Mouse (Mus musculus) heart, adult 2 months (tissue): ENCODE measurements at regions not wholly inside any gene's neighbourhood (a gene's known extent, or its start where the extent isn't known, plus 50 kb on each side); places are given as distances from the start of the nearest gene placed in this dataset.

ENCODE experiments used
- DNase-seq, 2 experiments: peaks; one replicate each; pipeline ENCODE4 v3.0.0; 2021
- H3K27ac ChIP-seq: fragments of 200-600 bp; 2 replicates; pipeline ENCODE4 v1.8.1; 2022
- H3K27me3 ChIP-seq: fragments of 200-500 bp; 2 replicates; pipeline ENCODE4 v1.6.1; 2012; ENCODE audit warnings: mild to moderate bottlenecking, low read length, inconsistent platforms, mixed read lengths; ENCODE audit not compliant: control insufficient read depth, insufficient read depth
- H3K36me3 ChIP-seq: fragments of 200-500 bp; 2 replicates; pipeline ENCODE4 v1.6.1; 2012; ENCODE audit warnings: low read length, inconsistent platforms; ENCODE audit not compliant: control insufficient read depth, insufficient read depth
- H3K4me1 ChIP-seq: fragments of 200-500 bp; 2 replicates; pipeline ENCODE4 v1.6.1; 2011; ENCODE audit warnings: low read length; ENCODE audit not compliant: control insufficient read depth, insufficient read depth
- H3K4me3 ChIP-seq: fragments of 200-600 bp; 2 replicates; pipeline ENCODE4 v1.8.1; 2022
- H3K79me2 ChIP-seq: fragments of 200-500 bp; replicated peaks from 2 replicates; pipeline ENCODE4 v1.6.1; 2012; ENCODE audit warnings: mild to moderate bottlenecking, inconsistent platforms, low read length, moderate library complexity, mixed read lengths; ENCODE audit not compliant: control insufficient read depth, insufficient read depth
- H3K9ac ChIP-seq: fragments of 200-500 bp; 2 replicates; pipeline ENCODE4 v1.6.1; 2012; ENCODE audit warnings: low read depth, mild to moderate bottlenecking, control low read depth, inconsistent platforms, low read length, mixed read lengths
- CTCF ChIP-seq: fragments of 200-600 bp; IDR thresholded peaks from 2 replicates; pipeline ENCODE4 v1.8.1; 2022; ENCODE audit warnings: antibody characterized with exemption, mild to moderate bottlenecking, moderate library complexity
- EP300 ChIP-seq: fragments of 200-500 bp; IDR thresholded peaks from 2 replicates; pipeline ENCODE4 v1.6.1; 2011; ENCODE audit warnings: low read depth, low read length, control low read depth; ENCODE audit not compliant: insufficient read depth
- POLR2A ChIP-seq: fragments of 200-500 bp; IDR thresholded peaks from 2 replicates; pipeline ENCODE4 v1.6.1; 2011; ENCODE audit warnings: mild to moderate bottlenecking, low read depth, low read length, control low read depth; ENCODE audit not compliant: insufficient read depth
- WGBS: fragments of 180-500 bp; shearing (Covaris S2); methylation state at CpG from one replicate; pipeline ENCODE4 v1.1.7; 2018; 5-methylcytosine and 5-hydroxymethylcytosine counted together
- intact Hi-C: fragments of 180-260 bp; cut with DNase I; formaldehyde crosslinking; loops from one replicate; pipeline ENCODE4 v1.15.1; 2025

- no peaks in the 10 kb centered on the region for H3K4me1 ChIP-seq
- no peak overlapping the region for H3K27ac ChIP-seq
- DNase-seq: no peak
- H3K4me3 ChIP-seq: no peak overlapping the region
- H3K79me2 ChIP-seq: no peaks in the 10 kb centered on the region
- intact Hi-C loops: no loop called here
- no peaks in the 10 kb centered on the region for H3K27me3 ChIP-seq
- H3K36me3 ChIP-seq: no peaks in the 10 kb centered on the region
- H3K9ac ChIP-seq: no peak overlapping the region
- no peak for TF ChIP-seq EP300
- no peak for TF ChIP-seq CTCF
- no peak for TF ChIP-seq POLR2A
- WGBS: 45% methylated on average over 14 of the region's 14 CpGs
Measured at GRCm38 (mm10) chr19:53476768-53477547, 52.0 kb upstream of the Dusp5 start.

- WGBS: 46% methylated on average over 7 of the region's 7 CpGs
- no peak for DNase-seq
- H3K36me3 ChIP-seq: no peaks in the 10 kb centered on the region
- H3K27me3 ChIP-seq: no peaks in the 10 kb centered on the region
- TF ChIP-seq EP300: no peak
- TF ChIP-seq CTCF: no peak
- no peak for TF ChIP-seq POLR2A
- H3K9ac ChIP-seq: no peak overlapping the region
- H3K4me1 ChIP-seq: no peaks in the 10 kb centered on the region
- H3K79me2 ChIP-seq: no peaks in the 10 kb centered on the region
- no peak overlapping the region for H3K27ac ChIP-seq
- intact Hi-C loops: no loop called here
- H3K4me3 ChIP-seq: no peak overlapping the region
Measured at GRCm38 (mm10) chr19:53469256-53469655, 59.7 kb upstream of the Dusp5 start.

GRCm38 (mm10) chr19:53464681-53465080 is 64.2 kb upstream of the Dusp5 start:
- H3K79me2 ChIP-seq: no peaks in the 10 kb centered on the region
- H3K27ac ChIP-seq: no peak overlapping the region
- H3K27me3 ChIP-seq: no peaks in the 10 kb centered on the region
- intact Hi-C loops: no loop called here
- peak in 1 of 2 experiments; percentile 47 for DNase-seq
- no peaks in the 10 kb centered on the region for H3K36me3 ChIP-seq
- H3K4me3 ChIP-seq: no peak overlapping the region
- TF ChIP-seq CTCF (no peak), POLR2A (no peak), EP300 (no peak)
- no peaks in the 10 kb centered on the region for H3K4me1 ChIP-seq
- WGBS: 49% methylated on average over 5 of the region's 5 CpGs
- no peak overlapping the region for H3K9ac ChIP-seq

DNA sequence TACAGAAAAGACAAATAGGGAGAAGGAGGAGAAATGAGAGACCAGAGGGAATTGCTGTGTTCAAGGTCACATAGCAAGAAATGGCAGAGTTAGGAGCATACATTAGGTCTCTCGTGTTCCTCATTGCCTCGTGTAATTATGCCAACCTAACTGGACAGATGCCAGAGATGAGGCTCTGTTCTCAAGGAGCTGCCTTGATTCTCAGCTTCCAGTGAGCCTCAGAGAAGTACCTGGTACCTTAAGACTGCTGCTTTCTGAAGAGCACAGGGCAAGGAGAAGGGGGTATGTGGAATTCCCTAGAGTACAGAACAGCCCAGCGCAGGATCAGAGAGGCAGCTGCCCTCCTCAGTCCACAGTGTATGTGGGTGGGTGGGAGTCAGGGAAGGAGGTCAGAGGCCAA is 64.8 kb upstream of the Dusp5 start:
- WGBS: 58% methylated on average over 3 of the region's 3 CpGs
- DNase-seq: no peak
- Histone ChIP-seq H3K4me1 (no peaks in the 10 kb centered on the region), H3K27ac (no peak overlapping the region), H3K4me3 (no peak overlapping the region), H3K27me3 (no peaks in the 10 kb centered on the region), H3K9ac (no peak overlapping the region), H3K79me2 (no peaks in the 10 kb centered on the region), H3K36me3 (no peaks in the 10 kb centered on the region)
- intact Hi-C loops: no loop called here
- no peak for TF ChIP-seq CTCF
- no peak for TF ChIP-seq EP300
- no peak for TF ChIP-seq POLR2A

- intact Hi-C loops: no loop called here
- Histone ChIP-seq H3K36me3 (no peaks in the 10 kb centered on the region), H3K79me2 (no peaks in the 10 kb centered on the region), H3K4me1 (no peaks in the 10 kb centered on the region), H3K27ac (no peak overlapping the region), H3K27me3 (no peaks in the 10 kb centered on the region), H3K4me3 (no peak overlapping the region), H3K9ac (no peak overlapping the region)
- no peak for TF ChIP-seq EP300
- no peak for TF ChIP-seq POLR2A
- no peak for TF ChIP-seq CTCF
- no peak for DNase-seq
- 81% methylated on average over 17 of the region's 17 CpGs for WGBS
Measured at GRCm38 (mm10) chr19:53461025-53462015, 67.6 kb upstream of the Dusp5 start.
